Mouse (Mus musculus) lung, postnatal 10 days (tissue): ENCODE data around the gene Cnot3.
"Not testable (repeated sequence)": the region's sequence is repeated elsewhere in the genome, so short reads cannot be mapped to it uniquely, and the experiment has no call there.

Source experiments
- DNase-seq: peaks from one replicate; pipeline ENCODE4 v3.0.0; 2021

Cnot3 gene

GRCm38 (mm10) chr7:3703148-3703878 is 58.2 kb downstream of the Cnot3 start:
- DNase-seq = no peak

GRCm38 (mm10) chr7:3703879-3704441 is 58.9 kb downstream of the Cnot3 start, which contains the start of gene Rps9:
TSS of gene Rps9 (plus strand) at chr7:3703993.
- peak; percentile 98 for DNase-seq

GRCm38 (mm10) chr7:3704475-3704874 is 59.4 kb downstream of the Cnot3 start:
- no peak for DNase-seq

GRCm38 (mm10) chr7:3705461-3705860 is 60.4 kb downstream of the Cnot3 start:
- not testable (repeated sequence) for DNase-seq

- no peak for DNase-seq
Measured at GRCm38 (mm10) chr7:3705911-3706310, 60.8 kb downstream of the Cnot3 start.

- peak; percentile 11 for DNase-seq
Measured at GRCm38 (mm10) chr7:3706343-3706934, 61.4 kb downstream of the Cnot3 start.

- no peak for DNase-seq
Measured at GRCm38 (mm10) chr7:3707027-3707426, 62.0 kb downstream of the Cnot3 start.

- no peak for DNase-seq
Measured at GRCm38 (mm10) chr7:3707568-3708413, 62.7 kb downstream of the Cnot3 start.

- DNase-seq = not testable (repeated sequence)
Measured at GRCm38 (mm10) chr7:3708447-3708980, 63.4 kb downstream of the Cnot3 start.

GRCm38 (mm10) chr7:3709000-3709399 is 63.9 kb downstream of the Cnot3 start:
- DNase-seq = no peak
